10 mouse cellular contexts compared by ENCODE assay signal in genomic region chr9:63075252-63075651, GRCm38 (mm10).
DNase-seq lines count a peak whose midpoint lies in the region; ATAC-seq lines count a peak whose summit lies in the region.
"Had no signal": no experiment of that assay in that cellular context is flagged by ENCODE, and none has a peak within 500 bp of the region (broad histone marks: within the 10 kb centered on the region; RNA-seq: fewer than 3 reads in every experiment).

No protein-coding gene starts in this region.

- H3K36me3 ChIP-seq in forebrain, embryonic 10.5 days (replicated peaks), result no peaks in the 10 kb centered on the region
- H3K36me3 ChIP-seq in forebrain, embryonic 14.5 days (ENCODE audit: control insufficient read depth, insufficient read depth, low read length), result no peaks in the 10 kb centered on the region
- H3K36me3 ChIP-seq in neural tube, embryonic 15.5 days, result no peaks in the 10 kb centered on the region
- H3K36me3 ChIP-seq in intestine, embryonic 15.5 days, result no peaks in the 10 kb centered on the region
- H3K36me3 ChIP-seq: limb, embryonic 15.5 days had no signal

- peak overlapping the region; percentile 80 for H3K27ac ChIP-seq in forebrain, embryonic 10.5 days
- no peak overlapping the region; the same call in 1 of the 2 replicates for H3K27ac ChIP-seq in forebrain, embryonic 14.5 days (ENCODE audit: low read depth, low read length)
- H3K27ac ChIP-seq in neural tube, embryonic 15.5 days (replicated peaks), result no peak overlapping the region
- no peak overlapping the region for H3K27ac ChIP-seq in intestine, embryonic 15.5 days
- H3K27ac ChIP-seq: limb, embryonic 15.5 days had no signal

- WGBS in forebrain, embryonic 10.5 days, result 25% methylated on average over 5 of the region's 5 CpGs
- 49% methylated on average over 5 of the region's 5 CpGs for WGBS in forebrain, embryonic 14.5 days
- 34% methylated on average over 5 of the region's 5 CpGs for WGBS in neural tube, embryonic 15.5 days
- 22% methylated on average over 5 of the region's 5 CpGs for WGBS in intestine, embryonic 15.5 days

- no peak for ATAC-seq in forebrain, embryonic 14.5 days
- ATAC-seq in neural tube, embryonic 15.5 days (ENCODE audit: low FRiP score), result no peak
- peak; percentile 59 for ATAC-seq in intestine, embryonic 15.5 days

- H3K4me3 ChIP-seq in forebrain, embryonic 10.5 days, result no peak overlapping the region
- H3K4me3 ChIP-seq in forebrain, embryonic 14.5 days (ENCODE audit: low read depth, low read length), result no peak overlapping the region
- H3K4me3 ChIP-seq in neural tube, embryonic 15.5 days (replicated peaks), result no peak overlapping the region
- H3K4me3 ChIP-seq in intestine, embryonic 15.5 days (replicated peaks), result no peak overlapping the region
- H3K4me3 ChIP-seq: limb, embryonic 15.5 days had no signal

- no peak overlapping the region for H3K4me2 ChIP-seq in forebrain, embryonic 14.5 days (ENCODE audit: low read length)
- no peak overlapping the region for H3K4me2 ChIP-seq in neural tube, embryonic 15.5 days
- no peak overlapping the region for H3K4me2 ChIP-seq in intestine, embryonic 15.5 days (replicated peaks)
- H3K4me2 ChIP-seq: limb, embryonic 15.5 days had no signal

- peaks cover 36% of the 10 kb centered on the region for H3K4me1 ChIP-seq in forebrain, embryonic 10.5 days
- no peaks in the 10 kb centered on the region for H3K4me1 ChIP-seq in forebrain, embryonic 14.5 days (ENCODE audit: control insufficient read depth, insufficient read depth, low read length)
- peaks cover 14% of the 10 kb centered on the region for H3K4me1 ChIP-seq in neural tube, embryonic 15.5 days
- H3K4me1 ChIP-seq in intestine, embryonic 15.5 days (replicated peaks), result peaks cover 17% of the 10 kb centered on the region

- no peak overlapping the region for H3K9ac ChIP-seq in forebrain, embryonic 14.5 days (ENCODE audit: low read length)
- H3K9ac ChIP-seq in neural tube, embryonic 15.5 days (replicated peaks), result no peak overlapping the region
- H3K9ac ChIP-seq in intestine, embryonic 15.5 days, result no peak overlapping the region
- H3K9ac ChIP-seq: limb, embryonic 15.5 days had no signal

- no peaks in the 10 kb centered on the region for H3K27me3 ChIP-seq in forebrain, embryonic 10.5 days (ENCODE audit: poor library complexity, severe bottlenecking)
- H3K27me3 ChIP-seq in forebrain, embryonic 14.5 days (replicated peaks; ENCODE audit: control insufficient read depth, insufficient read depth, low read length), result no peaks in the 10 kb centered on the region
- no peaks in the 10 kb centered on the region for H3K27me3 ChIP-seq in neural tube, embryonic 15.5 days (replicated peaks)
- no peaks in the 10 kb centered on the region for H3K27me3 ChIP-seq in intestine, embryonic 15.5 days (replicated peaks)
- H3K27me3 ChIP-seq: limb, embryonic 15.5 days had no signal

- DNase-seq in forebrain, embryonic 10.5 days (ENCODE audit: extremely low spot score, low spot score), result peak; percentile 42
- no peak for DNase-seq in forebrain, embryonic 14.5 days (ENCODE audit: low spot score)
- peak; percentile 25 for DNase-seq in neural tube, embryonic 10.5 days (ENCODE audit: extremely low spot score, low spot score)
- peak; percentile 58 for DNase-seq in yolk sac, embryonic 10.5 days (ENCODE audit: low spot score)
- no peak for DNase-seq in gastrocnemius, postnatal 10 days
- DNase-seq in cerebellum, adult 9-11 months, result no peak
- DNase-seq: cerebellum, adult 2 months had no signal

- H3K9me3 ChIP-seq in forebrain, embryonic 10.5 days, result no peaks in the 10 kb centered on the region
- no peaks in the 10 kb centered on the region for H3K9me3 ChIP-seq in forebrain, embryonic 14.5 days (replicated peaks; ENCODE audit: control insufficient read depth, low read length)
- H3K9me3 ChIP-seq in neural tube, embryonic 15.5 days (replicated peaks), result no peaks in the 10 kb centered on the region
- no peaks in the 10 kb centered on the region for H3K9me3 ChIP-seq in intestine, embryonic 15.5 days
- H3K9me3 ChIP-seq: limb, embryonic 15.5 days had no signal

Comparison
In these comparisons a context has a peak if more than half of its experiments do, and no peak if none do; other contexts are left out.
1. DNase-seq: peak in forebrain, embryonic 10.5 days (single experiment), neural tube, embryonic 10.5 days (single experiment) and yolk sac, embryonic 10.5 days (single experiment); none in forebrain, embryonic 14.5 days (single experiment), gastrocnemius, postnatal 10 days (single experiment) and cerebellum, adult 9-11 months (single experiment).